Mouse (Mus musculus) Muller cell, postnatal 12 days (primary cell): ENCODE results near the gene Pex11g.

Experiments
- DNase-seq: peaks from one replicate; pipeline ENCODE4 v3.0.0-alpha.2; 2015; ENCODE audit errors: inconsistent ontology term

Pex11g gene

DNA sequence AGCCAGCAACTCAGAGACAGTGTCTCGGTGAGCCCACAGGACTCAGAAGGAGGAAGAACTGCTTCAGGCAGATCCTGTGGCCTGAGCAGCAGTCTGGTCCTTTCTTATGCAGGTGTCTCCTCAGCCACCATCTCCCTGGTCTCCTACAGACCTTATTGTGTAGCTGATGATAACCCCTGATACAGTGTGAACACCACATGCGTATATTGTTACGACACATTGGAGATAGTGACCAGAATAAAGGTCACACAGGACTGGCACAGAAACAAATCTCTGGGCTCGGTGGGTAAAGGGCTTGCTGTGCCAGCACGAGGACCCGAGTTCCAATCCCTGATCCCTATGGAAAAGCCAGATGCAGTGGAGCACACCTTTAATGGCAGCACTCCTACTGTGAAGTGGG is 51.8 kb downstream of the Pex11g start:
- no peak for DNase-seq

DNA sequence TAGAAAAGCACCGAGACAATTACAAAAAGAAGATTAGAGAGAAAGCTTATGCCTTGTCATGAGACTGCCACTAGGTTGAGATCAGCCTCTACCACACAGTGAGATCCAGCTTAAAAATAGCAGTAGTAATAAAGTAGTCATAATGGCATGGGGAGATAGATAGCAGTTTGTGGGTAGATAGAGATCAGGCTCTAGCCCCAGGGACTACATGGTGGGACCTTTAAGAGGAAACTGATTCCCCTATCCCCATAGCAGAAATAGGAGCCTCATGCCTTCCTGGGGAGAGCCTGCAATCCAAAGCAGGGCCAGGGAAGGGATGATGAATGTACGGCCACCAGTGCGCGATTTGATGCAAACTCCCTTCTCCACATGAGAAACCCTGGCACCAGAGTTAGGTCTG is 52.2 kb downstream of the Pex11g start:
- DNase-seq: no peak

GRCm38 (mm10) chr8:3414639-3415190 is 52.8 kb downstream of the Pex11g start:
- DNase-seq: no peak

DNA sequence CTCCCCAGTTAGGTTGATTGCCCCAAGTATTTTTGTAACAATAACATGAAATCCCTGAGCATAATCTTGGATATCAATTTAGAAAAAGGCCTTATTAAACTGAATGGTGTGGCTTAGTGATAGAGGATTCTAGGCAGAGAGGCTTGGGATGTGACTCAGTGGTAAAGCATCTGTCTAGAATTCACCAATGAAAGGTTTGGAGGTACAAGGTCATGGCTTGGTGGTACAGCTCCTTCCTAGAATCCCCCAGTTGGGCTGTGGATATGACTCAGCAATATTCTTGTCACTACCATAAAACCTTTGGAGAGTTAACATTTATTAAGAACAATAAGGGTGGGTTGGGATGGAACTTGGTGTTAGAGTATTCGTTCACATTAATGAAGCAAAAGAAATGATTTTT is 54.7 kb downstream of the Pex11g start:
- peak; percentile 84 for DNase-seq

DNA sequence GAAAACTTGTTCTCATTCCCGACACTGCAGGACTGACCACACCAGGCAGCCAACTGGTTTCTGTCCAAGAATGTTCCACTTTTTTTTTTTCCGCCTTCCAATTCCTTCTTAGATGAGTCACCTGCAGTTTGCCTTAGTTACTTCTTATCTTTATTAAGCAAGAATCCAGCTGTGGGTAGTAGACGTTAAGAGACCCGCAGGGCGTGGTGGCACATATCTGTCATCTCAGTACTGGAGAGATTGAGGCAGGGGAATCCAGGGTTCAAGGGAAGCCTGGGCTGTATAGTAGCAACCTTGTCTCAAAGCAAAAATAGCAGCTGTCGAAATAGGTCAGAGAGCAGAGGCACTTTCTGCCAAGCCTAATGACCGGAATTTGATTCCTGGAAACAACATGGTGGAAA is 55.6 kb downstream of the Pex11g start:
- DNase-seq: peak; percentile 64

GRCm38 (mm10) chr8:3411085-3411484 is 56.4 kb downstream of the Pex11g start:
- no peak for DNase-seq

- no peak for DNase-seq
Measured at GRCm38 (mm10) chr8:3407417-3407816, 60.1 kb downstream of the Pex11g start.
